Mouse (Mus musculus) B cell, adult 2 months (primary cell): Measurements from ENCODE around the gene Lamc1.

ENCODE experiments used
- DNase-seq, 2 experiments: peaks; one replicate each; pipeline ENCODE4 v3.0.0; 2022

Gene Lamc1

DNA sequence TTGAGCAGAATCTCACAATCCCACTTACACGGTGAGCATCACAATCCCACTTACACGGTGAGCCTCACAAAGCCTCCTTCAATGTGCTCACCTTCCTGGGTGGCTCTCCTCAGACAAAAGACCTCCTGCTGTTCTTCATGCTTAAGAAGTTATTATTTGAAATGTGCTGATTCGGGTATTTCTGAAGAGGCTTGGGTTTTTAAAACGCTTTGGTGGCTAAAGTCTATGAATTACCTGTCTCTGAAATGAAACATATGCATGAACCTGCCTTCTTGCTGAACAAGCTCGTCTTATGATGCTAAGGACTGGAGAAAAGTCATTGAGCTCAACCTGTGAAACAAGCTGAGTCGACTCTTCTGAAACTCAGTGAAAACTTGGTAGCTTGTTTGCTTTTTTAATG, 36.6 kb downstream of the Lamc1 start:
- DNase-seq: no peak

- DNase-seq: no peak
These were observed 39.7 kb downstream of the Lamc1 start for GRCm38 (mm10) chr1:153292892-153293291.

DNA sequence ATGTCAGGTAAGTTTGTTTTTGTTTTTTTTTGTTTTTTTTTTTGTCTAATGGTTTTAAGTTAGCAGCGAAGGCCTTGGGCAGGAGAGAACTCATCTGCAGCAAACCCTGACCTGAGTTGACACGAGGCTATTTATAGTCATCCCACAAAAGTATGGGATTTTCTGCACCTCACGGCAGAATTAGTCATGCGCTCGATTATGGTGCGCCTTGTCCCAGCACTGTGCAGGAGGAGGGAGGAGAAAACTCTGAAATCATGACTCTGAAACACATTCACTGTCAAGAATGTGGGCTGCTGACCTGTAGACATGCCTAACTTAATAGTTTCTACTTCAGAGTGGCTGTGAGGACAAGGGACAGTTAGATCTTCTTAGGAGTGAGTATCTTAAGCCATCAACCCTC, 40.4 kb downstream of the Lamc1 start:
- DNase-seq: no peak

DNA sequence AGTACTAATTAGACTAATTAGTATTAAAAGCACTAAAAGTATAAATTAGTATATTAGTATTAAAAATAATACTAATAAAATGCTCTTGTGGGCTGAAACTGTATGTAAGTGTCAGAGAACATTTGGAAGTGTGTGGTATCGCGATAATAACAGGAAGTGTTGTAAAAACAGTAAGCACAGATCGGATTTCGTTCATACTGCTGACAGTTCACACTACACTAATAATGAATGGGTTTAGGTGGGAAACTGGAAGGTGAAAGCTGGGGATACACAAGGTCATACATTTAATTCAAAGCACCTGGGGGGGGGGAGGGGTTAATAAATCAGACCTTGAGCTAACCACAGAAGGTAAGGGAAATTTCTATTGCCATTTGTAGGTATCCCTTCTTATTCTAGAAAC, 41.2 kb downstream of the Lamc1 start:
- no peak for DNase-seq

GRCm38 (mm10) chr1:153288010-153288409, 44.6 kb downstream of the Lamc1 start:
- DNase-seq: peak; percentile 69 to 74

DNA sequence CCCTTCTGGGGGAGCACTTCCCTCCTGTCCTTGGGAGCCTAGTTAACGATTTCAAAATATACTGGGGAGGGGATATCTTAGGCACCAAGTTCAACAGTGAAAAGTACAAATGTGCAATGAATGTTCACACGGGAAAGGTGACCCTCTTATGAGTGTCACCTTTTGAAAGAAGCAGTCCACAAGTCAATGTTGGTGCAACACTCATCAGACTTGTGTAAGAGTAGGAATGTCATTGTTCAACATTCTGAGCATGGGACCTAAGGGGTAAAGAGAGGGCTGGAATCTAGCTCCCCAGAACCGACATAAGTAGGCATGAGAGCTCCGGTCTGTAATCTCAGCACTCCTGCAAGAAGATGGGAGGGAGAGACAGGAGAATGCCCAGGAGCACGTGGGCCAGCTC, 45.1 kb downstream of the Lamc1 start:
- no peak for DNase-seq

DNA sequence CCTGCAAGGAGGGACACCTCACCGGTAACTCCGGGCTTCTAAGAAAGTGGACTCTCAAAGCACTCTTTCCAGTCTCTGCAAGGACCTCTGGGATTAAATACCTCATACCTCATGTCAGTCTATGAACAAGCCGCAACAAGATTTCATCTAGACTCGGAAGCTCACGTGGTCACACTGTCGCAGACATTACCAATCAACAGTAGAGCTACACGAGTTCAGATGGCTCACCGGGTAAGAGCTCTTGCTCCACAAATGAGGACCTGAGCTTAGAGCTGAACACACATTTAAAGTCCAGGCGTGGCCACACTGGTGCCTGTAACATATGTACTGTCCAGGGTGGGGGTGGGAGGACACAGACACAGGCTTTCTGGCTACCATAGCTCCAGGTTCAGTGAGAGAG, 46.4 kb downstream of the Lamc1 start:
- no peak for DNase-seq

- DNase-seq: no peak
These were observed 47.4 kb downstream of the Lamc1 start for GRCm38 (mm10) chr1:153285188-153285587.

DNA sequence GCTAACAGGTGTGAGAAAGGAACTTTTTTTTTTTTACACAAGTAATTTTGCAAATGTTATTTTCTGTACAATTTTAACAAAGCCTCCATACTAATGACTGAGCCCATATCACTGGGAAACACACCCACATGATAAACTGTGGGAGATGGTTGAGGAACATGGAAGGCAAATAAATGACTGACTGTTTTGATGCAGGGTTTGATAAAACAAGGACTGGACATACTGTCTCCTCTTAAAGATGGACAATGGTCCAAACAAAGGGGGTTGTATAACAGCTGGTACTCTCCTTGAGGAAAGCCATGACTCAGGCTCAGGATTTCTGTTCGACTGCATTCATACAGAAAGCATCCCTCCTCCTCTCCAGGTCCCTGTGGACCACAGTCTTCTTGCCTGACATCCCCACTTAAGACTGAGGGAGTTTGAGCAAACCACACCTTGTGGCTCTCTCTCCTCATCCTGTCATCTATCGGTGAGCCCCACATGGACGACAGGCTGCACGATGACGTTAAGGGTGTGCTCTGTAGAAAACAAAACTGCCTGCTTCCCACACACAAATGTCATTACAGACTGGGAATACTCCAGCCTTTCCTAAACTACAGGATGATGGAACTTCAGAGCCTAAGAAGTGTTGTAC, 50.1 kb downstream of the Lamc1 start:
- no peak for DNase-seq

GRCm38 (mm10) chr1:153281483-153281882, 51.1 kb downstream of the Lamc1 start:
- DNase-seq: no peak

DNA sequence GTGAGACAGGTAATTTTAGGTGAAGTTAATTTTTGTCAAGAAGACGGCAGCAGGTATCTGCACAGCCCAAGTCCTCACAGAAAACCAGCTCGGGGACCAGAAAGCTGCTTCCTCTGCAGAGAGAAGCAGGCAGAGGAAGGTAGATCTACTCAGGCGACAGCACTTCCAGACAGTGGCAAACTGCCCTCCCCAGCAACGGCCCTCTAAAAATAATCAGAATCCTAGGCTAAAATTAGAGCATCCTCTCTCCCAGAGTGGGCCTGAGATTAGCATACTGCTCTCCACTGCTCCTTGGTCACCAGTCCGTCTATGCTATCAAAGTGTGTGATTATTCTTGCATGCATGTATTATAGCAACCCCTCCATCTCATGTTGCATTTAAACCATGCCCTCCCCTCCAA, 52.2 kb downstream of the Lamc1 start:
- no peak for DNase-seq

DNA sequence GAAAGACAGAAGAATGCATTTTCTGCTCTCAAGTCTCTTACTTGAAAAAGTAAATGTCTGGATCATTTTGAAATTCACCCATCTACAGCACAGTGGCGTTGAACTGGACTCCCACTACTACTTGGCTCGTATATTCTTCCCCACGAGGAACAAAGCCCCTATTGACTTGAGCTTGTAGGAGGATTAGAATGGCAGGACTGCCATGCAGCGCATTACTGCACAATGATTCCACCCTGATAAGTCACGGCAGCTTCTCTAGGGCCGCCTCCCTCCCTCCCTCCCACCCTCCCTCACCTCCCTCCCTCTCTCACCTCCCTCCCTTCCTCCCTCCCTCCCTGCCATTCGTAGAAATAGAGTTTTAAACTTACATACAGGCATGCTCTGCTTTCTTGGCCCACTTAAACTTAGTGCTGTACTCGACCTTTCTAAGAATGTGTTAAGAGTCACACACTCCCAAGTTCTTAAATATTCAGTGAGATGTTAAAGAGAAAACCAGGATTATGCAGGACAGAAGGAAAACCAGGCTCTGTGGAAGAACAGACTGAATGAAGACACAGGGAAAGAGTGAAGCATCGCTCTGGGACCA, 54.5 kb downstream of the Lamc1 start:
- DNase-seq: no peak

DNA sequence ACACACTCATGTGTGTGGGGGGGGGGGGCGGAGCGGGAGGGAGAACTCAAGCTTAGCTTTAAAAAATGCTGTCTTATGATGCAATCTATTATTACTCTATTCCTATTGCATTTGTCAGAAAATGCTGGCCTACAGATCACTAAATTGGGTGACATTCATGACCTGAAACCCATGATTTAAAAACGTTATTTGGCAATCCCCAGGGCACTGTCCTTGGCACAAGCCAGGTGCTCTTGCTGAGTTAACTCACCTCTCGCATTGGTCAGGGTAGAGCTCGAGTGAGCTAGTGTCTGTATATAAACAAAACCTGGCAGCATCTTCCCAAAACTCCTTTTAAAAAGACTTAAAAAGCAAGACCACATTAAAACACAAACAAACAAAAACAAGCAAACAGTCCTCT, 57.1 kb downstream of the Lamc1 start:
- DNase-seq: no peak

GRCm38 (mm10) chr1:153274611-153275010, 58.0 kb downstream of the Lamc1 start:
- no peak for DNase-seq

DNA sequence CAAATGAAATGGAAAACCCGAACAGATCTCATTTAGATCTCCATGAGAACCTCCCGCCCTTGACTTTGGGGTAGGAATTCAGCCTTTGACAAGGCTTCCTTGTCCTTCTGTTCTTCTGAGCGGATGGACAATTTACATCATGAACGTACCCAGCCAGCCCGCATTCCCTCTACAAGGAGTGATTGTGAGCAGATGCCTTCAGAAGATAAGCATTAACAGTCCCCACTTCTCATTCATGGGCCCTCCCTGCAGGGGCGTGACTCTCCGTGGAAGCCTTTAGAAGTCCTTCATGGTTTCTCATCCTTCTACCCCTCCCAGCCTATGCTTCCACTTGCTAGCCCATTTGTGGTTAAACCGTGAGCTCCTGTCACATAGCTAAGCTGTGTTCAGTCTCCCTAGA, 58.9 kb downstream of the Lamc1 start:
- no peak for DNase-seq

DNA sequence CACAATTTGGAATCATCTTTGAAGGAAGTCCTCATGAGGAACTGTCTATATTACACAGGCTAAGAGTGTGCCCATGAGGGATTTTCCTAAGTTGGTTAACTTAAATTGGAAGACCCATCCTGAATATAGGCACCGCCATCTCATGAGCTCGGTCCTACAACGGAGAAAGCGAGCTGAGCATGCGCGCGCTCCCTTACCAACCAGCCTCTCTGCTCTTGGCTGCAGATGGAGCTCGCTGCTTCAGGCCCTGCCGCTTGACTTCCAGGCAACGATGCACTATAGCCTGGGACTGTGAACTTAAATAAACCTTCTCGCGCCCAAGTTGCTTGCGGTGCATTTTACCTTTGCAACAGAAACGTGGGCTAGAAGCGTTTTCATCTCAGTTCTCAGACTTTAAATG, 61.8 kb downstream of the Lamc1 start:
- no peak for DNase-seq

DNA sequence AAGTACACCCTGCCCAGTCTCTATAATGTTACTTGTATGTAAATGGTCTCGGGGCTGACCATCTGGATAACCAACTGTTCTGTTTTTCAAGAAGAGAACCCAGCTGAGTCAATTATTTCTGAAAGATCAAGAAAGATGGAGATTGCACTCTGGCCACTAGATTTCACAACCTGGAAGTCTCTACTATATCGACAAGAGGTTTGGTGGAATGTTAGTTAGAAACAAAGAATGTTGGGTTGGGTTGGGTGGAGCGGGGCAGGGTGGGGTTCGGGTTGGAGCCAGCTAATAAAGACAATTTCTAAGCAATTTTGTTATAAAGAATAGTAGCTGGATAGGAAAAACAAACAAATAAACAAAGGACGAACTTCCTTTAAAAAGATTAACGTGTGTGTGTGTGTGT, 62.9 kb downstream of the Lamc1 start:
- no peak for DNase-seq

DNA sequence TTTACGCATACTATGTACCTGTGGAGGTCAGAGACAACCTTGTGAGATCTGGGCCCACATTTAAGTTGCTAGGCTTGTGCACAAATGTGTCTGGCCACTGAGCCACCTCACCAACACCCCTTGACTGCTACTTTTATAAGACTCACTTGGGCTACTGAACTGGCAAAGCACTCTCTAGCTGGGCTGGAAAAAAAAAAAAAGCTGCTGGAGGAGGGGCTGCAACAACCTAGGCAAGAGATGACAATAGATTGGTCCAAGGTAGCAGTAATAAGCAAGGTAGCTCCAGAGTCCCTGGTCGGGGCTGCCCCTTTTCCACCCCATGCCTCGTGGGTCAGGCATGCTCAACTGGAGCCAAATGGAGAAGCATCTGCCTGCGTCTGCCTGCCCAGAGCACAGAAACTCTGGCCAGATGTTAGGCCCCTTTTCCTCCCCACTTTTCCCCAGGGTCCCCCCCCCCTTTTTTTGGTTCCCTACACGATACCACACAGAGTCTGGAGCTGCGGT, 63.7 kb downstream of the Lamc1 start:
- no peak for DNase-seq

- DNase-seq: no peak
These were observed 64.3 kb downstream of the Lamc1 start for GRCm38 (mm10) chr1:153268306-153268705.

DNA sequence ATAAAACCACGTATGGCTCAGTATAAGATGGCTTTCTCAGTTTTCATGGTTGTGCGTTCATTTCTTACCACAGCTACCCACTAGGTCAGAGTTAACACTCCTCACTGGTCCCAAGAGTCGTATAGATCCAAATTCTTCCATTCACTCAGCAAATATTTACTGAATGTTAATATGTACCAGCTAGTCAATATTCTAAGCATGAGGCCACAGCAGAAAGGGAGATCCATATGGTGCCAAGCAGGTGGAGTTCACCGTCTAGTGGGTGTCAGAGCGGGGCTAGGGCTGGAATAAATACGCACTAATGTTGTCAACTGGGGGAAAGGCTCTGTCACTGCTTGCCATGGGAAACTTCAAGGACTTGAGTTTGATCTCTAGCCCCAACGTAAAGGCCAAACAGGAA, 64.9 kb downstream of the Lamc1 start:
- DNase-seq: no peak

GRCm38 (mm10) chr1:153266891-153267290, 65.7 kb downstream of the Lamc1 start:
- no peak for DNase-seq

GRCm38 (mm10) chr1:153265579-153265978, 67.0 kb downstream of the Lamc1 start:
- no peak for DNase-seq

- DNase-seq: no peak
These were observed 67.5 kb downstream of the Lamc1 start for GRCm38 (mm10) chr1:153265066-153265465.

DNA sequence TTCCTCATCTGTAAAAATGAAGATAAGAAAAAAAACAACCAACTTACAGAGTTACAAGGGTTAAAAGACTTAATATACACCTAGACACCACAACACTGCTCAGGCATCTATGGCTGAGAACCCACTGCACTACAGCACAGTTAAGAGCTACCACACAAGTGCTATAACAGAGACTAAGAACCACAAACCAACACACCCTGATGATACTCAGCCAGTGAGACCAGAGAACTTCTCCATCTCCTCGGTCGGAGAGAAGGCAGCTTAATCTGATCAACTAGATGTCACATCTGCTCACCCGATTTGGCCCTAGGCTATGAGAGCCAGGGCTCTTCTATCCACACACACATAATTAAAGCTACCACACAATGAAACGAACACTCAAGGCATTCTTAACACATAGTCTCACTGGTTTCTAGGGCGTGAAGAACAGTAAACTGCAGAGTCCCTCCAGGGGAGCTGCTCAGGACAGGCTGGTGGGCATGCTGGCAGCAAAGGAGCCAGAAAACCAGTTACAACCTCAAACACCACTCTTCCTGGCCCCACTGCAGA, 72.8 kb downstream of the Lamc1 start:
- no peak for DNase-seq
